ENCODE assay signal across 8 mouse cellular contexts in genomic region chr3:137952914-137953880, GRCm38 (mm10). TPM values are rescaled to one million over a fixed set of nuclear protein-coding genes. Genes with fewer than 3 reads are reported as not detected.
DNase-seq lines count a peak whose midpoint lies in the region; ATAC-seq lines count a peak whose summit lies in the region.

No protein-coding gene starts in this region.

- H3K27me3 ChIP-seq in embryonic facial prominence, embryonic 15.5 days: no peaks in the 10 kb centered on the region
- H3K27me3 ChIP-seq in hindbrain, embryonic 11.5 days (ENCODE audit: control insufficient read depth, insufficient read depth, low read length): no peaks in the 10 kb centered on the region

- peak; percentile 51 to 55 for DNase-seq in spleen, adult 18-20 months
- DNase-seq in spleen, adult 12 weeks (ENCODE audit: low spot score): no peak
- DNase-seq in hindbrain, embryonic 11.5 days (ENCODE audit: low spot score): peak; percentile 61
- peak; percentile 50 to 59 for DNase-seq in left cerebral cortex, postnatal 36 days (ENCODE audit: low spot score in 2 of 2)
- peak; percentile 58 for DNase-seq in mesoderm, embryonic 11.5 days (ENCODE audit: low read depth, low spot score)
- DNase-seq in spleen, postnatal 36 days (ENCODE audit: low spot score in 2 of 2): peak; percentile 79 to 80
- DNase-seq in urinary bladder, adult 18-20 months (ENCODE audit: low spot score in 2 of 2): no peak

- H3K27ac ChIP-seq in embryonic facial prominence, embryonic 15.5 days (replicated peaks): 0 out of 2 replicates have a peak overlapping the region, but pooled peaks have one; percentile 7
- no peak overlapping the region for H3K27ac ChIP-seq in hindbrain, embryonic 11.5 days (ENCODE audit: low read depth, low read length)

- H3K4me2 ChIP-seq in embryonic facial prominence, embryonic 15.5 days (replicated peaks): no peak overlapping the region
- H3K4me2 ChIP-seq in hindbrain, embryonic 11.5 days (replicated peaks; ENCODE audit: low read depth, low read length): no peak overlapping the region

- intact Hi-C loops in left cerebral cortex, postnatal 36 days (cut with DNase I): no loop called here

- ATAC-seq in embryonic facial prominence, embryonic 15.5 days (ENCODE audit: insufficient number of reproducible peaks, low FRiP score, low TSS enrichment, low read depth): 0 out of 2 replicates have a peak, but pooled peaks have one; percentile 26
- ATAC-seq in hindbrain, embryonic 11.5 days (ENCODE audit: low FRiP score): peak; percentile 73

- no peak overlapping the region for H3K9ac ChIP-seq in embryonic facial prominence, embryonic 15.5 days
- no peak overlapping the region for H3K9ac ChIP-seq in hindbrain, embryonic 11.5 days (ENCODE audit: low read depth, low read length)

- no peak overlapping the region for H3K4me3 ChIP-seq in embryonic facial prominence, embryonic 15.5 days (replicated peaks)
- H3K4me3 ChIP-seq in hindbrain, embryonic 11.5 days (ENCODE audit: low read depth, low read length): no peak overlapping the region

- no peaks in the 10 kb centered on the region for H3K9me3 ChIP-seq in embryonic facial prominence, embryonic 15.5 days (replicated peaks)
- H3K9me3 ChIP-seq in hindbrain, embryonic 11.5 days (ENCODE audit: control insufficient read depth, low read length): no peaks in the 10 kb centered on the region

- no peaks in the 10 kb centered on the region for H3K36me3 ChIP-seq in embryonic facial prominence, embryonic 15.5 days
- no peaks in the 10 kb centered on the region for H3K36me3 ChIP-seq in hindbrain, embryonic 11.5 days (ENCODE audit: control insufficient read depth, insufficient read depth, low read length)

- H3K4me1 ChIP-seq in embryonic facial prominence, embryonic 15.5 days: peaks cover 25% of the 10 kb centered on the region
- H3K4me1 ChIP-seq in hindbrain, embryonic 11.5 days (replicated peaks; ENCODE audit: control insufficient read depth, insufficient read depth, low read length): no peaks in the 10 kb centered on the region

- whole genome bisulfite sequencing in embryonic facial prominence, embryonic 15.5 days: 59% methylated on average over 14 of the region's 14 CpGs
- 66% methylated on average over 14 of the region's 14 CpGs for WGBS in hindbrain, embryonic 11.5 days

RNA-seq across cellular contexts. Expression of gene Dapp1, which starts 28.1 kb away (rescaled TPM):
- 11.5 and 15.9 TPM in 2 replicates for polyA plus RNA-seq in embryonic facial prominence, embryonic 15.5 days (2015; fragmentation: Nextera tagmentation; extraction: Ambion mirVana)
- polyA plus RNA-seq in hindbrain, embryonic 11.5 days (2014; fragmentation: Nextera tagmentation; extraction: Ambion mirVana): 2.6 and 3.7 TPM in 2 replicates
- 1 to 10 TPM; 2.6 to 3.4 TPM for total RNA-seq in left cerebral cortex, postnatal 36 days (2021)

RNA-seq across cellular contexts. Expression of gene Lamtor3, which starts 34.9 kb away (rescaled TPM):
- 110 and 116 TPM in 2 replicates for polyA plus RNA-seq in embryonic facial prominence, embryonic 15.5 days (2015; fragmentation: Nextera tagmentation; extraction: Ambion mirVana)
- 96.9 and 103 TPM in 2 replicates for polyA plus RNA-seq in hindbrain, embryonic 11.5 days (2014; fragmentation: Nextera tagmentation; extraction: Ambion mirVana)
- 10 to 100 TPM; 66.5 to 70.6 TPM for total RNA-seq in left cerebral cortex, postnatal 36 days (2021)

Comparison
In these comparisons a context has a peak if more than half of its experiments do, and no peak if none do; other contexts are left out.
1. DNase-seq: peak in spleen, adult 18-20 months (2 of 2), hindbrain, embryonic 11.5 days (single experiment), left cerebral cortex, postnatal 36 days (2 of 2), mesoderm, embryonic 11.5 days (single experiment) and spleen, postnatal 36 days (2 of 2); none in spleen, adult 12 weeks (single experiment) and urinary bladder, adult 18-20 months (0 of 2).